Mouse (Mus musculus) Patski (cell line): ENCODE measurements around the gene Car11. TPM values are rescaled to one million over a fixed set of nuclear protein-coding genes. Genes with fewer than 3 reads are reported as not detected.

Experiments
- ATAC-seq: fragments of 100-300 bp; one replicate; pipeline ENCODE4 v1.8.0; 2021
- CTCF ChIA-PET: fragments of 350-600 bp; sonication (Branson Sonifier 250); formaldehyde crosslinking; loops from one replicate; lab custom pipeline; 2022; ENCODE audit warnings: inconsistent platforms; lab: Charles Lee
- POLR2A ChIA-PET: fragments of 350-600 bp; sonication (Branson Sonifier 250); formaldehyde crosslinking; loops from one replicate; lab custom pipeline; 2022; ENCODE audit warnings: antibody characterized with exemption, inconsistent platforms; lab: Charles Lee
- DNase-seq: peaks from one replicate; pipeline ENCODE4 v3.0.0-alpha.2; 2011; ENCODE audit warnings: low read depth, low spot score
- H3K27me3 ChIP-seq: fragments of 371-371 bp; one replicate; pipeline ENCODE4 v1.5.1; 2021
- CTCF ChIP-seq: fragments of 100-300 bp; IDR thresholded peaks from one replicate; pipeline ENCODE4 v1.5.1; 2021
- in situ Hi-C: fragments of 300-500 bp; cut with MboI; formaldehyde crosslinking; loops from 3 replicates; pipeline ENCODE4 v1.11.1; 2018; ENCODE audit warnings: low pct_unique_long_range_greater_than_20kb, mixed read lengths
- polyA plus RNA-seq: library from polyadenylated mRNA; unstranded; gene quantifications from one replicate; pipeline ENCODE4 v1.2.3, GENCODE M21; 2021

Gene Car11
- polyA plus RNA-seq, 1 experiment from 2014 or later, result 43.7 TPM

GRCm38 (mm10) chr7:45689099-45689498, 10.5 kb upstream of the Car11 start:
- TF ChIP-seq CTCF, result no peak
- H3K27me3 ChIP-seq, result no peaks in the 10 kb centered on the region
- ChIA-PET CTCF (interaction anchor here (1.5 to 2.1 kb wide), 2 partner anchors 8 to 11 kb away, joined by 3 to 9 read pairs; no protein-coding TSS in a partner anchor), POLR2A (interaction anchor here (0.5 to 1.5 kb wide), 2 partner anchors 12 to 63 kb away, joined by 3 to 5 read pairs; no protein-coding TSS in a partner anchor)
- in situ Hi-C loops, result loop anchor here (10.0 kb wide), 1 partner anchor 124 kb away; no protein-coding TSS in a partner anchor
- ATAC-seq (no peak), DNase-seq (no peak)

DNA sequence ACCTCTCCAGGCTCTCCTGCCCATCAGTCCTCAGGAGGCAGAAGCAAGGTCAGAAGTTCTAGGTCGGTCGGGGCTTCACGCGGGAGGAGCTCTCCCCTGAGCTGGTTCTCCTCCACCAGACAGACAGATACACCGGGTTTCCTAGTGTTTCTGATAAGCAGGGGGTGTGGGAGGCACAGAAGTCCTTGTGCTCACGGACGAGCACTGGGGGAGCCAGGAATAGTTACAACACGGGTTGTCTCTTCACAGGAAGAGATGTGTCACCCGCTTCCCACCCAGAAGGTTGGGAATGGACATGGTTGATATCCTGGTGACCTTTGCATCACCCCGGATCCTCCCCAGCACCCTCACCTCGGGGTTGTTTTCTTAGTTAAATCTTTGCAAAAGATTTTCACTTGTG, 9.8 kb upstream of the Car11 start:
- H3K27me3 ChIP-seq, result no peaks in the 10 kb centered on the region
- in situ Hi-C loops, result loop anchor here (10.0 kb wide), 1 partner anchor 125 kb away; no protein-coding TSS in a partner anchor
- ChIA-PET CTCF (interaction anchor here (1.0 to 2.1 kb wide), 4 partner anchors 9 to 96 kb away, joined by 3 to 9 read pairs (median 4); no protein-coding TSS in a partner anchor), POLR2A (interaction anchor here (0.5 to 1.5 kb wide), 3 partner anchors 11 to 64 kb away, joined by 3 to 5 read pairs (median 5); partner anchors contain the start of gene Car11)
- TF ChIP-seq CTCF, result no peak
- no peak for ATAC-seq
- no peak for DNase-seq

DNA sequence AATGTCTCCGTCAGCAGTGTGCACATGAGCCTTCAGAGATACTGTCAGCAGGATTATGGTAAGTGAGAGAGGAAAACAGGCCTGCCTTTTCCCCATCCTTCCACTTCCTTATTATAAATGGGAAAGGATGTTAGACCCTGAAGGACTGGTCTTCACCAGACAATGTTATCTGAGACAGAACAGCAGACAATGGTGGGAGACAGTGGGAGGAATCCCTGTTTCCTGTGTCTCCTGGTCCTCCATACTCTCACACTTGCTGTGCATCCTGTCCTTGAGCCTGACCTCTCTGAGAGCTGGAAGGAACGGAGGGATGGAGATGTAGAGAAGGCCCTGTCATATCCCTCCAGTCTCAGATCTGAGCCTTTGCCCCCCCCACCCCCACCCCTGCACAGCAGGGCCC, 7.3 kb upstream of the Car11 start:
- in situ Hi-C loops, result no loop called here
- POLR2A ChIA-PET, result interaction anchor here (0.7 to 1.0 kb wide), 2 partner anchors 15 to 64 kb away, joined by 3 read pairs; no protein-coding TSS in a partner anchor
- DNase-seq, result no peak
- no peak for ATAC-seq
- TF ChIP-seq CTCF, result no peak
- H3K27me3 ChIP-seq, result no peaks in the 10 kb centered on the region
- CTCF ChIA-PET, result interaction anchor here (2.8 kb wide), 1 partner anchor 9 kb away, joined by 6 read pairs; no protein-coding TSS in a partner anchor

DNA sequence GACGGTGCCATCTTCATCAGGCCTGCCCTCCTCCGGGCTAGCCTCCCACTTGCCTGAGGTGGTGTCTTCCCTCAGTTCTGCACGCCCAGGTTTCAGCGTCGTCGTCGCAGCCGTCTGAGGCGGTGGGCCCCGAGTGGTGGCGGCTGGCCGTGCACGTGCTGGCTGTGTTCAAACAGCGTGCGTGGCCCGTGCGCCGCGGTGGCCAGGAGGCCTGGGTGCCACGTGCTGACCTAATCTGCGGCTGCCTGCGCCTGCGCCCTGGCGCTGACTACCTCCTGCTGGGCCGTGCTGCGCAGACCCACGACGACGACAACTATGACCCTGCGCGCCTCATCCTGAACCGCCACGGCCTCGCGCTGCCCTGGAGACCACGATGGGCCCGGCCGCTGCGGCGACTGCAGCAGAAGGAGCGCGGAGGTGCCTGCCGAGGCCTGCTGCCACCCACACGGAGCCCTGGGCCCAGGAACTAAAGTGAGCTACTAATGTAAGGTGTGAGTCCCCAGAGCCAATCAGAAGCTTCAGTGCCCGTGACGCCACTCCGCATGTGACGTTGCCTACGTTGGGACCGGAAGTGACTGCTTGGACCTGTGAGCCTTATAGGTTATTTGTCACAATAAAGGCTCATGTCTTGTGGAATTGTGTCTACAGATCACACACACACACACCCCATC, 5.6 kb upstream of the Car11 start, which contains the start of gene Sec1:
Gene Sec1, minus strand, starts transcription at position 482 of the 671 bp plus-strand sequence.
- CTCF ChIA-PET, result interaction anchor here (2.6 kb wide), 1 partner anchor 11 kb away, joined by 10 read pairs; the partner anchor contains the start of gene Ntn5
- POLR2A ChIA-PET, result interaction anchor here (0.7 kb wide), 2 partner anchors 13 to 24 kb away, joined by 3 read pairs; no protein-coding TSS in a partner anchor
- no peak for DNase-seq
- in situ Hi-C loops, result no loop called here
- no peak for ATAC-seq
- H3K27me3 ChIP-seq, result no peaks in the 10 kb centered on the region
- TF ChIP-seq CTCF, result no peak

GRCm38 (mm10) chr7:45695098-45695497, 4.5 kb upstream of the Car11 start:
- H3K27me3 ChIP-seq, result no peaks in the 10 kb centered on the region
- CTCF ChIA-PET, result interaction anchor here (2.6 kb wide), 1 partner anchor 12 kb away, joined by 10 read pairs; the partner anchor contains the start of gene Ntn5
- DNase-seq (no peak), ATAC-seq (no peak)
- no peak for TF ChIP-seq CTCF
- in situ Hi-C loops, result no loop called here
- POLR2A ChIA-PET, result interaction anchor here (0.7 kb wide), 1 partner anchor 12 kb away, joined by 3 read pairs; no protein-coding TSS in a partner anchor

- ChIA-PET CTCF (interaction anchor here (1.2 kb wide), 1 partner anchor 12 kb away, joined by 3 read pairs; no protein-coding TSS in a partner anchor), POLR2A (no interaction called here)
- no peaks in the 10 kb centered on the region for H3K27me3 ChIP-seq
- no peak for TF ChIP-seq CTCF
- no peak for DNase-seq
- in situ Hi-C loops, result no loop called here
- no peak for ATAC-seq
These were observed 1.7 kb upstream of the Car11 start for GRCm38 (mm10) chr7:45697894-45698293.

DNA sequence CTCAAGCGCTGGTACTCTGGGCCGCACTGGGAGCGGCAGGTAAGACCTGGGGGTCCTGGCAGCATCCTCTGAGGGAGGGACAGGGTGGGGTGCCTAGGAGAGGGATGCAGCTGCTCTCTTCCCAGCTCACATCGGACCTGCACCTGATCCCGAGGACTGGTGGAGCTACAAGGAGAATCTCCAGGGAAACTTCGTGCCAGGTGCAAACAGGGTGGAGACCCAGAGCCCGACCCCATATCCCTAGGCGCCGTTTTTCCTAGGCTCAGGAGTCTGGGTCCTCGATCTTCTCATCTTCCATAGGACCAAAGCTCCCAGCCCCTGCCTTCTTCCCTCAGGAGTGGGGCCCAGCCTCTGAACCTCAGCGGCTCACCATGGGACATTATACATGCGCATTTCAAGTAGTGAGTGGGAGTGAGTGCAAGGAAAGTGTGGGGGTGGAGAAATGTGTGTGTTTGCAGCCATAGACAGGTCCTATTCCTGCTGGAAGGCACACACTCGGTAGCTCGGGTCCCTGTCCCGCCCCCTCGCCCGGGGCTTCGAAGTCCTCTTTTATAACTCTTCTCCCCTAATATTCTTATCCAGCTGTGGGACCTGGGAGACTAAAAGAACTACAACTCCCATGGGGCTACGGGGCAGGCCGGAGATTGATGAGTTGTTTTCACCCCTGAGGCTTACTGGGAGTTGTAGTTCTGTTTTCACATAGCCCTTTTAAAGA, 815 bp downstream of the Car11 start:
- CTCF ChIA-PET, result interaction anchor here (4.9 kb wide), 1 partner anchor 17 kb away, joined by 31 read pairs; the partner anchor contains the start of gene Ntn5
- POLR2A ChIA-PET, result interaction anchor here (1.2 to 2.2 kb wide), 4 partner anchors 10 to 18 kb away, joined by 3 to 6 read pairs (median 5); partner anchors contain the start of gene Ntn5
- no peaks in the 10 kb centered on the region for H3K27me3 ChIP-seq
- TF ChIP-seq CTCF, result no peak
- ATAC-seq (no peak), DNase-seq (no peak)
- in situ Hi-C loops, result loop anchor here (25.0 kb wide), 1 partner anchor 838 kb away; the partner anchor contains the start of genes Pnkp and Ptov1

DNA sequence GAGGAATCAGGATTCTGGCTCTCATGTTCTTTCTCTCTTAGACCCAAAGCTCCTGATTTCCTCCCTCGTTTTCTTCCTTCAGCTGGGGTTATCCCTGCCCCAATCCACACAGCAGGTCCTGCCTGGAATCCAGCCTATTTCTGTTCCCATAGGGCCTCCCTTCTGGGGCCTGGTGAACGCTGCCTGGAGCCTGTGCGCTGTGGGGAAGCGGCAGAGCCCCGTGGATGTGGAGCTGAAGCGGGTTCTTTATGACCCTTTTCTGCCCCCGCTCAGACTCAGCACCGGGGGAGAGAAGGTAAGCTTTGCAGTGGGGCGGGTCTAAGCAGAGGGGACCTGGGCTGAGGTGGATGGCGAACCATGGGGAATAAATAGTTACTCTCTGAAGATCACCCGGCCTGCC, 1.4 kb downstream of the Car11 start:
- TF ChIP-seq CTCF, result no peak
- no peak for DNase-seq
- ChIA-PET POLR2A (interaction anchor here (1.2 to 2.2 kb wide), 4 partner anchors 10 to 18 kb away, joined by 3 to 6 read pairs (median 5); partner anchors contain the start of gene Ntn5), CTCF (interaction anchor here (0.7 to 4.9 kb wide), 2 partner anchors 15 to 18 kb away, joined by 3 to 31 read pairs; partner anchors contain the start of gene Ntn5)
- no peak for ATAC-seq
- in situ Hi-C loops, result loop anchor here (25.0 kb wide), 1 partner anchor 839 kb away; the partner anchor contains the start of genes Pnkp and Ptov1
- no peaks in the 10 kb centered on the region for H3K27me3 ChIP-seq

DNA sequence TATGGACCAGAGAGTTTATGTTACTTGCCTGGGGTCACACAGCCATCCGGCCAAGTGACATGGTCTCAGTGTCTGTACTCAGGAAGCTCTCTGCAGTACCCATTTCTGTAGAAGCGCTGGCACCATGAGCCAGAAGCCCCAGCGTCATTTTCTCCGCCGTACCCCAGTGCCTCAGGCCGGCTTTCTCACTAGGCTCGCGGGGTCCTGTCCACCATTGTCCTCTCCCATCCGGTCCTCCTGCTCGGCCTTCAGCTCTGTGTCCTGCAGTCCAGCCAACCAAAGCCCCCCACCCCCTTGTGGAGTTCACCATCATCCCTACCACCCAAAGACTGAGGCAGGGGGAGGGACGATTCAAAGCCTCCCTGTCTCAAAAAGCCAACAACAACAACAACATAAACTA, 2.0 kb downstream of the Car11 start:
- POLR2A ChIA-PET, result interaction anchor here (1.2 to 2.2 kb wide), 4 partner anchors 11 to 19 kb away, joined by 3 to 6 read pairs (median 5); partner anchors contain the start of gene Ntn5
- DNase-seq, result no peak

More for the DNA sequence above, 2.0 kb downstream of the Car11 start:
- no peak for TF ChIP-seq CTCF
- CTCF ChIA-PET, result interaction anchor here (0.7 to 4.9 kb wide), 2 partner anchors 16 to 19 kb away, joined by 3 to 31 read pairs; partner anchors contain the start of gene Ntn5
- ATAC-seq, result no peak
- no peaks in the 10 kb centered on the region for H3K27me3 ChIP-seq
- in situ Hi-C loops, result loop anchor here (25.0 kb wide), 1 partner anchor 839 kb away; the partner anchor contains the start of genes Pnkp and Ptov1
